Mouse (Mus musculus): Measurements from ENCODE around the gene Gmfg. TPM values are rescaled to one million over a fixed set of nuclear protein-coding genes. Genes with fewer than 3 reads are reported as not detected.

Gene Gmfg
- polyA plus RNA-seq, 1 experiment = 20.7 TPM

GRCm38 (mm10) chr7:28438771-28439170, 1.5 kb downstream of the Gmfg start:
- no peak for DNase-seq (ENCODE audit: low spot score)

GRCm38 (mm10) chr7:28440739-28441138, 3.5 kb downstream of the Gmfg start:
- DNase-seq (ENCODE audit: low spot score) = no peak

GRCm38 (mm10) chr7:28441776-28442485, 4.7 kb downstream of the Gmfg start:
- no peak for DNase-seq (ENCODE audit: low spot score)

- no peak for DNase-seq (ENCODE audit: low spot score)
Measured at GRCm38 (mm10) chr7:28442688-28443087, 5.4 kb downstream of the Gmfg start.

GRCm38 (mm10) chr7:28444344-28444974, 7.2 kb downstream of the Gmfg start:
- DNase-seq (ENCODE audit: low spot score) = no peak

GRCm38 (mm10) chr7:28446446-28446845, 9.2 kb downstream of the Gmfg start:
- peak; percentile 75 for DNase-seq (ENCODE audit: low spot score)

GRCm38 (mm10) chr7:28447101-28447830, 10.0 kb downstream of the Gmfg start:
- no peak for DNase-seq (ENCODE audit: low spot score)

GRCm38 (mm10) chr7:28447865-28448820, 10.9 kb downstream of the Gmfg start:
- no peak for DNase-seq (ENCODE audit: low spot score)

- no peak for DNase-seq (ENCODE audit: low spot score)
Measured at GRCm38 (mm10) chr7:28451531-28452360, 14.5 kb downstream of the Gmfg start, which contains the start of gene Lrfn1. Gene Lrfn1, plus strand, starts transcription at chr7:28451980.

- no peak for DNase-seq (ENCODE audit: low spot score)
Measured at GRCm38 (mm10) chr7:28452361-28453005, 15.2 kb downstream of the Gmfg start.

- no peak for DNase-seq (ENCODE audit: low spot score)
Measured at GRCm38 (mm10) chr7:28460361-28460760, 23.1 kb downstream of the Gmfg start.

GRCm38 (mm10) chr7:28462769-28463168, 25.5 kb downstream of the Gmfg start:
- DNase-seq (ENCODE audit: low spot score) = no peak

GRCm38 (mm10) chr7:28464416-28465212, 27.4 kb downstream of the Gmfg start:
- no peak for DNase-seq (ENCODE audit: low spot score)

GRCm38 (mm10) chr7:28466721-28467212, 29.5 kb downstream of the Gmfg start:
- no peak for DNase-seq (ENCODE audit: low spot score)

GRCm38 (mm10) chr7:28467213-28467751, 30.0 kb downstream of the Gmfg start:
- DNase-seq (ENCODE audit: low spot score) = peak; percentile 42

GRCm38 (mm10) chr7:28476191-28476590, 38.9 kb downstream of the Gmfg start:
- no peak for DNase-seq (ENCODE audit: low spot score)

GRCm38 (mm10) chr7:28477363-28477762, 40.1 kb downstream of the Gmfg start:
- no peak for DNase-seq (ENCODE audit: low spot score)

GRCm38 (mm10) chr7:28478854-28479253, 41.6 kb downstream of the Gmfg start:
- DNase-seq (ENCODE audit: low spot score) = no peak

GRCm38 (mm10) chr7:28482854-28483253, 45.6 kb downstream of the Gmfg start:
- DNase-seq (ENCODE audit: low spot score) = no peak
